Mouse (Mus musculus) embryo, embryonic 11.5 days (tissue): Measurements from ENCODE around the gene Il4ra.

Experiments used
- DNase-seq: peaks from one replicate; pipeline ENCODE4 v3.0.0-alpha.2; 2012; ENCODE audit warnings: low read depth, low spot score

Il4ra gene

GRCm38 (mm10) chr7:125600136-125600535 lies 48.2 kb downstream of the Il4ra start:
- DNase-seq, result no peak

- DNase-seq, result no peak
Measured at GRCm38 (mm10) chr7:125600612-125601279, 48.8 kb downstream of the Il4ra start.

- no peak for DNase-seq
Measured at GRCm38 (mm10) chr7:125601280-125601670, 49.4 kb downstream of the Il4ra start.

- no peak for DNase-seq
Measured at GRCm38 (mm10) chr7:125601821-125602448, 50.0 kb downstream of the Il4ra start.

GRCm38 (mm10) chr7:125603185-125603631 lies 51.3 kb downstream of the Il4ra start, which contains the start of gene Il21r:
Gene Il21r (plus strand): TSS chr7:125603429.
- DNase-seq, result no peak

- DNase-seq, result no peak
Measured at GRCm38 (mm10) chr7:125604362-125605319, 52.7 kb downstream of the Il4ra start.

- DNase-seq, result no peak
Measured at GRCm38 (mm10) chr7:125605725-125606139, 53.8 kb downstream of the Il4ra start.

GRCm38 (mm10) chr7:125606265-125607164 lies 54.6 kb downstream of the Il4ra start:
- DNase-seq, result no peak

GRCm38 (mm10) chr7:125607384-125608182 lies 55.7 kb downstream of the Il4ra start:
- no peak for DNase-seq

GRCm38 (mm10) chr7:125608183-125608688 lies 56.3 kb downstream of the Il4ra start:
- no peak for DNase-seq

GRCm38 (mm10) chr7:125613579-125613978 lies 61.7 kb downstream of the Il4ra start:
- no peak for DNase-seq

- DNase-seq, result no peak
Measured at GRCm38 (mm10) chr7:125615453-125615852, 63.5 kb downstream of the Il4ra start.

- no peak for DNase-seq
Measured at GRCm38 (mm10) chr7:125618016-125618415, 66.1 kb downstream of the Il4ra start.

- no peak for DNase-seq
Measured at GRCm38 (mm10) chr7:125620077-125620476, 68.2 kb downstream of the Il4ra start.

GRCm38 (mm10) chr7:125622741-125623685 lies 71.1 kb downstream of the Il4ra start:
- no peak for DNase-seq

- DNase-seq, result no peak
Measured at GRCm38 (mm10) chr7:125625219-125625618, 73.3 kb downstream of the Il4ra start.

GRCm38 (mm10) chr7:125625829-125626228 lies 73.9 kb downstream of the Il4ra start:
- no peak for DNase-seq
